Mouse (Mus musculus) thymus, adult 18-20 months (tissue): Measurements from ENCODE around the gene Ptk7.

Source experiments
- DNase-seq, 2 experiments: peaks; one replicate each; pipeline ENCODE4 v3.0.0; 2022; ENCODE audit warnings: mixed read lengths in 2 of 2

Gene Ptk7

DNA sequence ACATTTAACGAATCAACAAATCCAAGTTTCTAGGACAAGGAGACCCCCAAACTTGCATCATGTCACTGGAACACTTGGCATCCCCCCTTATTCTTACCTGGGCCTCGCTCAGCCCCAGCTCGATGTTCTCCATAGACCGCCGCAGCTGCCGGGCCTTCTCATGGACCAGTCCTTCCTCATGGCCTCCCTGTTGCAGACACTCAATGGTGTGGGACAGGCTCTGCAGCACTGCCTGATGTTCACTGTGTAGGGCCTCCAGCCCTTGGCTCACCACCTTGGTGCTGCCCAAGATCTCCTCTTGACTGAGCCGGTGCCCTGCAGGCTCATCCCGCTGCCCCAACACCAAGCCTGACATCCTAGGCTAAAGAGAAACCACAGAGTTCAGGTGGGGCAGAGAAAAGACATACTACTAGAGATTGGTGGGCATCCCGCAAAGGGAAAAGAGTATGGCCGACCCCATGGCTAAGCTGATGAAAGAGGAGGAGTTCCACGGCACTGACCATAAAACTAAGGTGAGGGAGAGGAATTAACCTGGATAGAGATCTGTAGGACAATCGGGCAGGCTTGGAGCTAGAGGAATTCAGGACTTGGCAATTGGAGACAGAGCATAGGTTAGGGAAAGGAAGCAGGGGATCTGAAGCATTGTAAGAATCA, 15.0 kb upstream of the Ptk7 start:
- DNase-seq = no peak

DNA sequence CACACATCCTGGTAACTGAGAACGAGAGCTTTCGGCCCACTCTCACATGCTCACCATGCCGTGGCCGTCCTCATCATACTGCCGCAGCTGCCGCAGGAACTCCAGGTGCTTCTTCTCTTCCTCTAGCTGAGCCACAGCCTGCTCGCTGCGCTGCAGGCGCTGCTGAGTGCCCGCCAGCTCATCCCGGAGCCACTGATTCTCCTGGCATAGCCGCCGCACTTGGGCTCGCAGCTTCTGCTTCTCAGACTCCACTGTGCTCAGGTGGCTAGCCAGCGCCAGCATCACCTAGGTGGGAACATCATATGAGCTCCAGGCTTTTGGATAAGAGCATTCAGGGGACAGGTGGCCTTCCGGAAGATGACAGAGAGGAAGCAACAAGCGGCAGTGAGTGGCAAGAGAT, 12.8 kb upstream of the Ptk7 start:
- no peak for DNase-seq

DNA sequence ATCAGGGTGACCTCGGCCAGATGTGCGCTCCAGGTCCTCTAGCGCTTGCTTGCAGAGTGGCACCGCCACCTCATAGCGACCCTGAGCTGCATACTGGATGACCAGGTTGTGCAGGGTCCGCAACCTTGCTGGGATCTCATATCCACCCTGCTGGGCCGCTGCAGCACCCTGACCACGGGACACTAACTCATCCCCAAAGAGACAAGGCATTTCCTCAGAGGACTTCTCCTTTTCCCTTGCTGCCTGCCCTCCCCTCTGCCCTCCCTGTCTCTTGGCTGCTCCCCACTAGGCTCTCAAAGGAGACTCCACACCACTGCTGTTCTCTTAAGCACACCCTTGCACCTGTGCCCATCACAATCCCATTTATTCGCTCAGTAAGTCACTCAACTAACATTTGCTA, 10.6 kb upstream of the Ptk7 start:
- no peak for DNase-seq

DNA sequence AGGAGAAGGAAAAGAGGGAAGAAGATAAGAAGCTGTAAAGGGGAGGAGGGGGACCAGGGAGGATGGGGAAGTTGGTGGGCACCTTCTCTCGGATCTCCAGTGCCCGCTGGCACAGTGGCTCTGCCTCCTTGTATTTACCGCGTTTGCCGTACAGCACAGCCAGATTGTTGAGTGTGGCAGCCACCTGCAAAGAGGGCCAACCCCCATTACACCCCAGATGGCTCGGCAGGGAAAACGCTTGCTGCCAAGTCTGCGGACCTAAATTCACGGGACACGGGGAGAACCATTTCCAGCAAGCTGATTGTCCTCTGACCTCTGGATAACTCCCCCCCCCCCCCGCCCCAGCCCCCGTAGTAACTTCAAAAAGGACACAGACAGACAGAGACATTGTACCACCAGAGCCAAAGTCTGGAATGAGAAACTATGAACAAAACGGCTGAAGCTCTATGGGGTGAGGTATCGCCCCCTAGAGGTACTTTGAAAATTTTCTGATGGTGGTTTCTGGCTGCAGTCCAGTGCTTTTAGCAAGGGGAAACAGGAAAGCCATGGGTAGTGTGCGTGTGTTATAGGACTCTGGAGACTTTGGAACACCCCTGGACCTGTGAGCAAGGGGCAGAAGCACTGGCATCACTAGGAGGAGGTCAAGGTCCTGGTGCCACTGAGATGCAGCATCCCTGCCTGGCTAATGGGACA, 7.7 kb upstream of the Ptk7 start:
- DNase-seq = no peak

DNA sequence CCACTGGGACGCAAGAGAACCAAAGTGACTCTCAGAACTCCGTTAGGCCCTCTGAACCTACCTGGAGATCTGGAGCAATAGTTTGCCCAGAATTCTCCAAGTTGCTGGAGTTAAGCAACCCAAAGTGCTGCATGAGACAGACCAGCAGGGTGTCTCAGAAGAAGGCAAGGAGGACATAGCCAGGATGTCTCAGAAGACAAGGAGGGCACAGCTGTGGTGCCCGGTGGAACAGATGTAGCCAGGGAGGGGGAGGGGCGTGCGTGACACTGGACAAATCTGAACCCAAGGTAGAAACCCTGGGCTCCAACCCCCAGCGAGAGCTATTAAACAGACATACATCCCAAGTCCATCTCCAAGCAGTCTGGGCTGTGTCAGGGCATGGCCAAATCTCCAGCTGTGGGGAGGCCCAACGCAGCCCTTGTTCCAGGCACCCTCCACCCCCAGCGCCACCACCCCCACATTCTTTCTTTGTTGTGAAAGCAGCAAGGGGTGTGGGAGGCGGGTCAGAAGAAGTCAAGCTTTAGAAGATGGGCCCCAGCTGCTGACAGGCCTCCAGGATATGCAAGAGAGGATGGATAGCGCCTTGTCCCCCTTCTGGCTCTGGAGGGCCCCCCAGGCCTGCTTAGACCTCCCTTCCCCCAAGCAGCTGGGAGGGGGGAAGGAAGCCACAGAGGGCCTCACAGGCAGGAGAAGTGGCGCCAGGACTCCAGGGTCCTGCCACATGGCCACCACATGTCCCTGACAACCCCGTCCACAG, 559 bp upstream of the Ptk7 start:
- peak in 1 of 2 experiments; percentile 11 for DNase-seq

DNA sequence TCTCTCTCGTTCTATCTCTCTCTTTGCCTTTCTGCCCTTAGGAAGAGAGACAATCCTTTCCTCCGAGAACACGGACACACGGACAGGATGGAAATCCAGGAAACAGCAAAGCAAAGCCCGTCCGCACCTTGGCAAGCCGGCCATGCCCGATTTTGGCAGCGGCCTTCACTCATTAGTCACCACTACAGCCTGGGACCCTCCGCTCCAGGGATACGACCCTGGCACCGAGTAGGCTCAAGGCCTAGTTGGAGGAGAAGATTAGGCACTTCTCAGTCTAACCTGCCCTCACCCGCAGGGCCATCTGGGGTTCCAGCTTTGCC, 873 bp downstream of the Ptk7 start:
- no peak for DNase-seq

DNA sequence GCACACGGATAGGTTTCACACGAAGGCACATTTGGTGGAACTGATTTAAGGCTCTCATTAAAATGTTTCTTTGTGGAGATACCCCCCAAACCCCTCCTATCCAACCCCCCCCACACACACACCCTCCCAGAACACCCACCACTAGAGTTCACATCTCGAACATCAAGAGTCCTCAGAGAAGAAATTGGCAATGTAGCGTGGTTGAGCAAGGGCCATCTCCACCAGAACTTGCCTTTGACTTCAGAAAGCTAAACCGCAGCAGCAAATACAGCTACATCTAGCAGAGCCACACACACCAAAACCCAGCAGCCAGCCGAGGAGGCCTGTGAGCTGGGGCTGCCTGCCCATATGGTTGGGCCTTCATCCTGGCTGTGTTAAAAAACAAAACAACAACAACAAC, 1.9 kb downstream of the Ptk7 start:
- no peak for DNase-seq

DNA sequence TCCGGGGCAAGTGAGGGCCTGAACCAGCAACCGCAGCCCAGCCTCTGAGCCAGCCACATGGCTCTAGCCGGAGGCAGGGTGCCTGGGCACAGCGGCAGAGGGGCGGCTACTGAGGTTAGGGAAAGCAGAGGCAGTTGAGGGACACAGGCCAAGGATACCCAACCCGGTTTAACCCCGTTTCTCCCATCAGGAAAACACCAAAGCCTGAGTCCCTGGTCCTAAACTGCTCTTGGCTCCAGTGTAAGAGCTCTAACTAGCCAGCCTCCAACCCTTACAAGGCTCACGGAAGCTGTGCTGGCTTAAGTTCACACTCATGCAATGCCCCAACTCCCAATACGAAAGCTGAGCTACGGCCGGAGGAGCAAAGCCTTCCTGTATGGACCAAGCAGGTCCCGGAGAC, 4.7 kb downstream of the Ptk7 start:
- DNase-seq = no peak

DNA sequence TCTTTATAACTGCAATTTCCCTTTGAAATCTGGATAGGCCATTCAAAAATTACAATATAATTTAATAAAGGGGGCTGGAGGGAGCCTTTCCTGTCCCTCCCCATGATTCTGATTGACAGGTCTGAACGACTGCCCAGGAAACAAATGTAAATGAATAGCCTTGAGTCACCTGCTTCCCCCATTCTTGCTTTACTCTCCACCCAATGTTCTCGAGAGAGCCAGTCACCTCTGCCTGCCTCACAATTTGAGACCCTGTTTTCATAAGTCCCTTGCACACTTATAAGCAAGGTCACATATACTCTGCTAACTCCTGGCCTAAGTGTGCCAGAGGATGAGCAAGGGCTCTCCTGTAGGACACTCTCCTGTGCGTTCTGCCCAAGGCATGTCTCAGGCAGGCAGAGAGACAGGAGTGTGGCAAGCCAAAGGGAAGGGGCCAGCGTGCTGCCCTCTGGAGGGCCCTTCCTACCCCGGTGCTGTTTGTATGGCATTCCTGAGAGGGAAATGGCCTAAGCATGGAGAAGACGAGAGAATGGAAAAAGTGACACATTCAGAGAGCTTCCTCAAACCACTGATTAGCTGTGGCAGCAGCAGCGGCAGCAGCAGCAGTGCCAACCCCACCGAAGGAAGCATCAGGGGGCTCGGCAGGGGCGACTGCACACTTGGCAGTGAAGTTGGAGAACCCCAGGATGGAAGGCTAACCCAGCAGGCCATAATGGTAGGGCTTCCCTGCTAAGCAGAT, 5.3 kb downstream of the Ptk7 start:
- DNase-seq = no peak

DNA sequence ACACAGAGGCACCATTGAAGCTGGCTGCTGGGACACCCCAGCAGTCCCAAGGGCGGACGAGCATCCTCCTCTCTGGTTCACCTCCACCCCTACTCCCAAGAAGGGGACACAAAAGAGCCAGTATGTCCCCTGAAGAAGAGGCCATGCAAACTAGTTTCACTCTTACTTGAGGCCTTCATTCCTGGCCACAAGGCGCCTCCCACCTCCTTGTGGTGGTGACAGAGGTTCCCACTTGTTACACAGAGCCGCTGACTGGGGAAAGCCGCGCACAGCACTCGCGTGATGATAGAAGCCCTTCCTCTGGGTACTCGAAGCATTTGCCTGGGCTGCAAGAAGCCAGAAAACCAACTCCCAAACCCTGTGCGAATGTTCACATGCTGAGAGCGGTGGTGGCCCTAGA, 7.0 kb downstream of the Ptk7 start:
- DNase-seq = no peak

DNA sequence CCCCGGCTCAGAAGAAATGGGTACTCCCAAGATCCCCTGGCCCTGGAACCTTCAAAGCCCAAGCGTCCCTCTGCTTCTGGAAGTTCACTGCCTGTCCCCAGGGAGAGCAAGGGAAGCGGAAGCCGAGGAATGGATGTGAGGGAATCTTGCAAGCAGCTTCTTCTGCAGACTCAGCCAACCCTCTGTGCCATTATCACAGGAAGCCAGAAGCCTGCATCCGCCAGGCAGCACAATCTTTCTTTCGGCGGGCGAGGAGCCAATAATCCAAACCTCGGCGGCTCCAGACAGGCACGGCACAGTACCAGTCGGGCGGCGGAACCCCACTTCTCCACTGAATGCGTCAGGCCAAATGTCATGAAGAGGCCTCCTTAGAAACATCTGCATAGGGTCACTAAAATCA, 8.0 kb downstream of the Ptk7 start:
- no peak for DNase-seq

DNA sequence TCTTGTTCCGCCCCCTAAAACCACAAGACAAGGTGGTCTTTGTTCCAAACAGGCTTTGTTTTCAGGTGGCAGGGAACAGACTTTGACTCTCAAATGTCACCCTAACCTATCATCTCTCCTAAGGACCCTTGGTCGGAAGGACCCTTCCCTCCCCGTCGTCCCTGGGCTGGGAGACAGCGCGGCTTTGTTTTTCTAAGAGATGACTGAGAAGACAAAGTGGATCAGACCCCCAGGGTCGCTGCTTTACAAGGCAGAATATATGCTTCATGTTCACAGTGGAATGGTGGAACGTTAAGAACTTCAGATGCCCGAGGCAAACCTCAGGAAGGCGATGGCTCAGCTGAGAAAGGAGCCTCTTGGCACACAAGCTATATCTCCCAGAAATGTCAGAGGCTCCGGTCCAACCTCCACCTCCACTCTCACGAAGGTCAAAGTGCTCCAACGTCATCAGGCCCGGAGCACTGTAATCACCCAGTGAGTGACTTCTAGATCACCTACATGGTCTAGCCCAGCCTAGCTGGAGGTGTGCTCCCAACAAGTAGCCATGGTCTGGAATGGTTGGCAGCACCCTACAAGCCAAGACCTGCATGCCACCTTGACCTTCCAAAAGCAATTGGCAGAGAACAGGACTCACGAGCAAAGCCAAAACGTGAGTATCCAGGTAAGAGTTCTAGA, 9.5 kb downstream of the Ptk7 start:
- no peak for DNase-seq

DNA sequence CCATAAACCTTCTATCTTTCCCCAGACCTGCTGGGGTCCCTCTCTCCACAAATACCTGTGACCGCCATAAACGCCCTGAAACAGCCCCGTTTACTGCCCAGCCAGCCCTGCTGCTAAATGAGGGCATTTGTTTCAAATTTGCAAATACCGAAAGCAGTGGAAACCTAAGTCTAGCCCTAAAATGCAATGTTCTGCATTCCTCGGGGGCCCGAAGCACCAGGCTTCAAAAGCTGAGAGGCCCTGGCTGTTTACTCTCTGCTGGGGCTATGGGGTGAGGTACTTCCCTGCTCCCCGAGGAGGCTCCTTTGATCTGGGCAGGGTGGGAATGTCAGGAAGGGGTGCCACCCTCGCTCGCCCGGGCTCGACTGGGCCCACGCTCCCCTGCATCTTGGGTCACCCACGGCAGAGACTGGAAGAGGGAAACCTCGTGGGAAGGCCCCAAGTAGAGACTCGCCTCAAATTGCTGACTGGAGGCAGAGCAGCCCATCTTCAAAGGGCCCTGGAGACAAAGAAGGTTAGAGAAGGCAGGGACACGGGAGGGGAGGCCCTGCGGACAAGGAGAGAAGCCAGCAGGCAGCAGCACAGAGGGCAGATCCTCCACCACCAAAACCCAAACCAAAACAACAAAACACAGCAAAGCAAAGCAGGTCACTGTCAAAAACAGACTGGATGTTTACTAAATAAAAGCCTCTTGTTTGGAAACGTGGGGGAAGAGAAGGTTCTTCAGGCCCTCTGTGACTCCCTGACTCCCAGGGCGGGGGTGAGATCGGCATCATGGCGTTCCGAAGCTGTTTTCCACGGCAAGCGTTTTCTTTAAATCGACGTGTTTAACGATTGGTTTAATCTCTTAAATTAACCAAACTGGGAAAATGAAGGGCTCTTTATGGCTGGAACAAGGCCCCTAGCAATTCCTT, 10.3 kb downstream of the Ptk7 start:
- DNase-seq = no peak

DNA sequence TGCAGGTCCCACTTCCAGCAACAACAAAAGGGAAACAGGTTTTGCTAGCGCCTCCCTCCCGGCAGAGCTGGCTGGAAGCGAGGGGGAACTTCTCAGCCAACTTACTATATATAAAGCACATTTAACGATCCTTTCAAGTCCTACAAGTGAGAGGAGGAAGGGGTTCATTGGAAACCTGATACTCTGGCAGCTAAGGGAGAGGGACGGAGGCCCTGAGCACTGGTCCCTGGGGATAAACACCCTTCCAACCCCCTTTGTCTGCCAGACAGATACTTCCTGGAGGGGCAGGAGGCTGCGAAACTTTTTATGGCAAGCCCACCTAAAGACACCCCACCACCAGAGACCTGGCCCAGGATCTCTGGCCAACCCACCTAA, 10.9 kb downstream of the Ptk7 start:
- DNase-seq = no peak

DNA sequence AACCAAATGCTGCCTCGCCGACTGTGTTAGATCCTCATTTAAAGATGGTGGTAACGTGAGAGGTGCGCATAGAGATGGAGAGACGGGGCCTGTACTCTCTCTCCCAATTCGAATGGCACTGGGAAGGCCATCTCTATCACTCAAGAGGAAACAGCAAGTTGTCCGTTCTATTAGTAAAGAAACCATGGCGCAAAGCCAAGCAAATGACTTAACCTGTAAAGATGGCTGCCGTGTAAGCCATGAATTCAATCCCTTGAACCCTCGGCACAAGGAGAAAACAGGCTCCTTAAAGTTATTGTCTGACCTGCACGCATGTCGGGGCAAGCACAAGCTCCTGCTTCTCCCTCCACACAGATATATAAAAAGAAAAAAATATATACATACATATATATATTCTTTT, 11.5 kb downstream of the Ptk7 start:
- no peak for DNase-seq

DNA sequence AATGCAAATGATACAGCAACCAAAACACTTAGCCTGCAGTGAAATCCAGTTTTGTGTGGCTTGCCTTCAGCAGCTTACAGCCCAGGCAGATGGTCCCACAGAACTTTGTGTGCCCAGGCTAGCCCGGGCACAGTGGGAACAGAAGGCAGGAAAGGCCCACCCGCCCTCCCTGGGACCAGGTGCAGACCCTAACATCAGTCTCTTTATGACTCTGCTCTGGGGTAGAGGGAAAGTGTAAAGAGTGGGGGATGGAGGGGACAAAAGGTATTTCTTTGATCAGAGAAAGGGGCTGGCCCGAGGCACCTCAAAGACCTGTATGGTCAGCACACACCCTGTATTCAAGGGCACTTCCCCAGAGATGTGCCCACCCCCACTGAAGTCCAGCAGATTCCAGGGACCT, 16.1 kb downstream of the Ptk7 start:
- DNase-seq = no peak

DNA sequence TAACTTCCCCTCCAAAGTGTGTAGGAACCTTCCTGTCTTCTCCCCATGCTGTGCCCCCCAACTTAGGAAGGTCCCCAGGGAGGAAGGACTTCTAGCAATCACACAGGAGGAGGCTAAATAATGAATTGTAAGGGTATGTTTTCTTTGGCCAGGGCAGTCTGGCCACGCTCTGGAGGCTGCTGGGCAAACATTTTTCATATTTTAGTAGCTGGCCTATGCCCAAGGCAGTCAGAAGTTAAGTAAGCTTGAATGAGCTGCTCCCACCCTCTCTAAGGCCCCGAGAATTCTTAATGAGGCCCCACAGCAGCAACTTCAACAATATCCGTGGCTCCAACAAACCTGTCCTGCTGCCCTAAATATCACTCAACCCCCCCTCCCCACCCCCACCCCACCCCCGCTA, 16.5 kb downstream of the Ptk7 start:
- no peak for DNase-seq

DNA sequence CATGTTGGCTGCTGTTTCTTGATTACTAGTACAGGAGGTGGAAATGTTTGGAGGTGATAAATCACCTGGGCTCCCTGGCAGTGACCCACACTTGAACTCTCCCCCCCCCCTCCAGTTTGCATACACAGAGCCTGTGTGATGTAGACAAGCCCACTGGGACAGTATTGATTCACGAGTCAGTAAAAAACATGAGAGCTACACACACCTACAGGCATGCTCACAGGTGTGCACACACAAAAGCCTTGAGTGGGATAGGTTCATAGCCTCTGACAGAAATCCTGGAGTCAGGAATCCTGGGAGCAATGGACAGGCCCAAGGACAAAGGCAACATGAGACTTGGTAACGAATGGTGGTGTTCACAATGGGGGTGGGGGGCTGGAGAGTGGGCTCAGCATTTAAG, 17.1 kb downstream of the Ptk7 start:
- no peak for DNase-seq

DNA sequence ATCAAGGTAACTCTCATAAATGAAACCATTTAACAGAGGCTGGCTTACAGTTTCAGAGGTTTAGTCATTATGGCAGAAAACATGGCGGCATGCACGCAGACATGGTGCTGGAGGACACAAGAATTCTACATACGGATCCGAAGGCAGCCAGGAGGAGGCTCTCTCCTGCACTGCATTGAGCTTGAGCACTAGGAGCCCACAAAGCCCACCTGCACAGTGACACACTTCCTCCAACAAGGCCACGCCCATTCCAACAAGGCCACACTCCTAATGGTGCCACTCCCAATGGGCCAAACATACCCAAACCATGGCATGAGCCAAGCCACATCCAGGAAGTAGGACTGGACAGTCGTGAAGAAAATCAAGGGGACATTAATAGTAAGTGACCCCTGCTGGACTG, 18.0 kb downstream of the Ptk7 start:
- DNase-seq = no peak

DNA sequence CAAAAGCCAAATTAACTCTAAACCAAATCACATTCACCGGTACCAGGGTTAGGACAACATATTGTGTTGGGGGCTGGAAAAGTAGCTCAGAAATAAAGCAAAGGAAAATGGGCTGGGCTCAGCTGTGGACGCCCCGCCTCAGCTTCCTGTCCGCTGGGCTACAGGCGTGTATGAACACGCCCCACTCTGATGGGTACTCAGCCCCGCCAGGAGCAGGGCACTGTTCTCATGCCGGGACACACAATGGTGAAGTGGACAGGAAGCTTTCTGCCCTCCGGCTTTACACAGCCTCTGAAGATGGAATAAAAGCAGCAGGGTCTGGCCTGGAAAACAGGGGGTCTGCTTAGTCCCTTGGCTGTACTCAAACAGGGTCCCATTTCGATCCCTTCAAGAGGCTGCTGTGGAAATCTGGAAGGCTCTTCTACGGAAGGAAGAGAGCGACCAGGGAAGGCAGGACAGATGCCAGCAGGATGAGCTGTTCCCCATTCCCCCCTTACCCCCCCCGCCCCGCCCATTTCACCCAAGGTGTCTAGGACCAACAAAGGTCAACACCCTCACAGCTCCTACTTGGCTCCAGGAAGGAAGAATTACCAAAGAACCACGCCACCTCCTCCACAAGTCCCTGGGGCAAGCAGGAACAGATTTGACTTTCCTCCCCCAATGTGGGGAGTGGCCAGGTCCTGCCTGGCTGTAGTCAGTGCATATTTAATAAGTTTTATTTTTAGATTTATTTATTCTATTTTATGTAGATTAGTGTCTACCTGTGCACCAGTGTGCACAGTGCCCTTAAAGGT, 19.4 kb downstream of the Ptk7 start:
- DNase-seq = no peak

DNA sequence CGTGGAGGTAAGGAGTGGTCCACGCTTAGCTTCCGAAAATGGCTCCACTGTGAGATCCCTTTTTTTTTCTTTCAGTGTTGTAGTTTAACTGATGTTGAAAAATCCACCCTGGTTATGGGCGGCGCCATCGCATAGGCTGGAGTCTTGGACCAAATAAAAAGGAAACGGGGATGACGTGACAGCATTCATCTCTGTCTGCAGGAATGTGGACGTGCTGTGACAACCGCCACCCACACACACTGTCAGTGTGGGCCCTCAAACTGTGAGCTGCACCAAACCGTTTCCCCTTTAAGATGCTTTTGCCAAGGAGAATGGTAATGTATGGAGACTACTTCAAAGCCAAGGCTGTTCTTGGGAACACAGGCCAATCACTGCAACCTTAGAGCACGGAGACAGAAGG, 23.3 kb downstream of the Ptk7 start:
- DNase-seq = no peak
